Mouse (Mus musculus): ENCODE data around the gene Vmn1r44. TPM values are rescaled to one million over a fixed set of nuclear protein-coding genes. Genes with fewer than 3 reads are reported as not detected.

Gene Vmn1r44
- not detected for total RNA-seq (2023)

GRCm38 (mm10) chr6:89883360-89883759 is at the start of gene Vmn1r44:
TSS of gene Vmn1r44 (plus strand) at chr6:89883660.

GRCm38 (mm10) chr6:89876313-89876712 is 7.1 kb upstream of the Vmn1r44 start, which contains the start of the genes Vmn1r42 and Vmn1r43:
TSS of gene Vmn1r42 (minus strand) at chr6:89876413.
TSS of gene Vmn1r43 (minus strand) at chr6:89876413.

GRCm38 (mm10) chr6:89940498-89940897 is 57.0 kb downstream of the Vmn1r44 start, which contains the start of gene Vmn1r45:
TSS of gene Vmn1r45 (minus strand) at chr6:89940598.

Other genes starting within 250 kb of the Vmn1r44 start
- 1 to 10 TPM; 3.5 to 4.5 TPM for gene Txnrd3, start 239.7 kb upstream of the Vmn1r44 start, total RNA-seq (2023)
- not detected for gene Vmn1r40, start 176.1 kb upstream of the Vmn1r44 start, total RNA-seq (2023)
- gene Vmn1r41, start 142.9 kb upstream of the Vmn1r44 start, total RNA-seq (2023), result not detected
- gene Vmn1r42, start 7.2 kb upstream of the Vmn1r44 start, total RNA-seq (2023), result not detected
- not detected for gene Vmn1r43, start 7.2 kb upstream of the Vmn1r44 start, total RNA-seq (2023)
- gene Vmn1r45, start 56.9 kb downstream of the Vmn1r44 start, total RNA-seq (2023), result not detected
- not detected for gene Vmn1r46, start 85.7 kb downstream of the Vmn1r44 start, total RNA-seq (2023)
- gene Vmn1r47, start 132.5 kb downstream of the Vmn1r44 start, total RNA-seq (2023), result not detected
- not detected for gene Vmn1r48, start 153.2 kb downstream of the Vmn1r44 start, total RNA-seq (2023)
- gene Vmn1r49, start 194.8 kb downstream of the Vmn1r44 start, total RNA-seq (2023), result not detected
- not detected for gene Vmn1r50, start 217.8 kb downstream of the Vmn1r44 start, total RNA-seq (2023)
- not detected for gene Vmn1r51, start 238.9 kb downstream of the Vmn1r44 start, total RNA-seq (2023)

Data from monocyte, adult 59 days (primary cell).